Mouse (Mus musculus): ENCODE data around the gene Gm2a. TPM values are rescaled to one million over a fixed set of nuclear protein-coding genes. Genes with fewer than 3 reads are reported as not detected.

Gene Gm2a
- total and polyA plus RNA-seq, 3 experiments = 0.19 to 0.52 TPM; not detected in 1

DNA sequence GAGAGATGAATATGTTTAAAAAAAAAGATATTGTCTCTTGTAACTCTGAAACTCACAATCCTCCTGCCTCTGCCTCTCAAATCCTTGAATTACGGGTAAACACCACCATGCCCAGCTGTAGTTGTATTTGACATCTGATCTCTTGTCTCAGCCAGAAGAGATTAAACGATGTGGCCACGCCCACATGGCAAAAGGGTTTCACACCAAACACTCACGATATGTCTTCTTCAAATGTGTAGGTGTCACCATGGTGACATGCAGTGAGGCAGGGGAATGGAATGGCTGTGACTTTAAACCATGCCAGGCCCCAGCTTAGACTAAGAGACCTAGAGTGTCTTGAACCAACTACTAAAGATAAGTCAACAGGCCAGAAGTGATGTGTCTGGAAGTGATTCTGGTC is 31.0 kb upstream of the Gm2a start:
- peak; percentile 20 for DNase-seq (ENCODE audit: low read depth, low spot score)
- Histone ChIP-seq H3K36me3 (ENCODE audit: control insufficient read depth in 1 of 2, insufficient read depth in 2 of 2, low read length in 2 of 2) (no peaks in the 10 kb centered on the region), H3K4me1 (ENCODE audit: control insufficient read depth in 1 of 2, insufficient read depth in 2 of 2, low read length in 2 of 2) (no peaks in the 10 kb centered on the region), H3K27me3 (ENCODE audit: control insufficient read depth in 1 of 2, insufficient read depth in 2 of 2, low read length in 2 of 2) (peaks cover 2 to 6% of the 10 kb centered on the region in 2 experiments; a peak in 3 of 4 replicates), H3K79me2 (ENCODE audit: control insufficient read depth, insufficient read depth, low read length, poor library complexity) (no peaks in the 10 kb centered on the region), H3K4me3 (ENCODE audit: control insufficient read depth in 1 of 2, insufficient read depth in 1 of 2, low read depth in 2 of 2, low read length in 2 of 2) (no peak overlapping the region), H3K27ac (ENCODE audit: control insufficient read depth, low read depth, low read length) (no peak overlapping the region), H3K9me3 (replicated peaks; ENCODE audit: insufficient read depth, low read length) (no peaks in the 10 kb centered on the region), H3K9ac (ENCODE audit: control insufficient read depth, low read depth, low read length, poor library complexity, severe bottlenecking) (no peak overlapping the region)
- TF ChIP-seq CHD2 (IDR thresholded peaks at IDR 0.05; ENCODE audit: low read length) (no peak), HCFC1 (IDR thresholded peaks at IDR 0.05; ENCODE audit: low read depth, low read length) (no peak), ZMIZ1 (IDR thresholded peaks at IDR 0.05; ENCODE audit: low read depth, low read length) (no peak), NRF1 (IDR thresholded peaks at IDR 0.05; ENCODE audit: insufficient read depth, low read depth, low read length, poor library complexity, severe bottlenecking) (no peak)

DNA sequence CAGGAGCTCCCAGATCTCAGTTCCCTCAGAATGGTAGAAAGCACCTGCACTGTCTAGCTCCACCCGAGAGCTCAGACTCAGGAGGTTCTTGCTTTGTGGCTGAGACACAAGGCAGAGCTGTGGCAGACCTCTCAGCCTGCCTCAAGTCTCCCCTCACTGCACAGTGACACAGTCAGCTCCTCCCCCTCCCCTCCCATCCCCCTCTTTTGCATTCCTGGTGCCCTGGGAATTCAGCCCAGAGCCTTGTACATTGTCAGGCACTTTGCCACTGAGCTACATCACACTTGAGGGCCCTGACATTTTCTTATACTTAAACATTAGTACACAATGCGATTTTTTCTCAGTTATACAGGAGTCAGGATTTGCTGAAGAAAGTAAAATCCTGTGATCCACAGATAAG is 28.9 kb upstream of the Gm2a start:
- DNase-seq (ENCODE audit: low read depth, low spot score) = no peak

DNA sequence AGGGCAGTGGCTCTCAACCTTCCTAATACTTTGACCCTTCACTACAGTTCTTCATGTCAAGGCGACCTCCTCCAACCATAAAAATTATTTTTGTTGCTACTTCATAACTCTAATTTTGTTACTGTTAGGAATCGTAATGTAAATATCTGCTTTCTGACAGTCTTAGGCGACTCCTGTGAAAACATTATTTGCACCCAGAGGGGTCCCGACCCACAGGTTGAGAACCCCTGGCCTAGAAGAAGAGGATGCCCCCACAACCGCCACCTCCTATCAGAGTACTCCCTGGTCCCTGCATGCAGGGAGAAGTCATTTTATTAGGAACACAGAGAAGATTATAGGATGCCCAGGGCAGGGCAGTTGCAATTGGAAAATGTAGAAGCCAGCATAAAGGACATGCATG is 26.6 kb upstream of the Gm2a start:
- Histone ChIP-seq H3K9me3 (replicated peaks; ENCODE audit: insufficient read depth, low read length) (no peaks in the 10 kb centered on the region), H3K4me3 (ENCODE audit: control insufficient read depth in 1 of 2, insufficient read depth in 1 of 2, low read depth in 2 of 2, low read length in 2 of 2) (no peak overlapping the region), H3K27me3 (ENCODE audit: control insufficient read depth in 1 of 2, insufficient read depth in 2 of 2, low read length in 2 of 2) (peaks cover 0 to 7% of the 10 kb centered on the region in 2 experiments), H3K36me3 (ENCODE audit: control insufficient read depth in 1 of 2, insufficient read depth in 2 of 2, low read length in 2 of 2) (no peaks in the 10 kb centered on the region), H3K27ac (ENCODE audit: control insufficient read depth, low read depth, low read length) (no peak overlapping the region), H3K4me1 (ENCODE audit: control insufficient read depth in 1 of 2, insufficient read depth in 2 of 2, low read length in 2 of 2) (no peaks in the 10 kb centered on the region), H3K9ac (ENCODE audit: control insufficient read depth, low read depth, low read length, poor library complexity, severe bottlenecking) (no peak overlapping the region), H3K79me2 (ENCODE audit: control insufficient read depth, insufficient read depth, low read length, poor library complexity) (no peaks in the 10 kb centered on the region)
- DNase-seq (ENCODE audit: low read depth, low spot score) = no peak
- TF ChIP-seq CHD2 (IDR thresholded peaks at IDR 0.05; ENCODE audit: low read length) = peak; percentile 11; the same call in 1 of the 2 replicates
- no peak for TF ChIP-seq HCFC1 (IDR thresholded peaks at IDR 0.05; ENCODE audit: low read depth, low read length)

More for the DNA sequence above, 28.9 kb upstream of the Gm2a start:
- no peak for TF ChIP-seq CHD2 (IDR thresholded peaks at IDR 0.05; ENCODE audit: low read length)
- TF ChIP-seq NRF1 (IDR thresholded peaks at IDR 0.05; ENCODE audit: insufficient read depth, low read depth, low read length, poor library complexity, severe bottlenecking) = no peak
- no peak for TF ChIP-seq ZC3H11A (IDR thresholded peaks at IDR 0.05; ENCODE audit: low read depth, low read length)
- no peak for TF ChIP-seq ELF1 (IDR thresholded peaks at IDR 0.05; ENCODE audit: low read depth, low read length)
- TF ChIP-seq USF2 (IDR thresholded peaks at IDR 0.05; ENCODE audit: borderline replicate concordance in 1 of 2, insufficient read depth in 1 of 2, low read depth in 1 of 2, low read length in 2 of 2) = no peak
- no peak for TF ChIP-seq USF1 (IDR thresholded peaks at IDR 0.05; ENCODE audit: low read depth, low read length)
- peaks cover 2 to 7% of the 10 kb centered on the region in 2 experiments for H3K27me3 ChIP-seq (ENCODE audit: control insufficient read depth in 1 of 2, insufficient read depth in 2 of 2, low read length in 2 of 2)
- no peak overlapping the region for H3K27ac ChIP-seq (ENCODE audit: control insufficient read depth, low read depth, low read length)
- no peak overlapping the region for H3K4me3 ChIP-seq (ENCODE audit: control insufficient read depth in 1 of 2, insufficient read depth in 1 of 2, low read depth in 2 of 2, low read length in 2 of 2)
- no peaks in the 10 kb centered on the region for H3K4me1 ChIP-seq (ENCODE audit: control insufficient read depth in 1 of 2, insufficient read depth in 2 of 2, low read length in 2 of 2)
- no peaks in the 10 kb centered on the region for H3K36me3 ChIP-seq (ENCODE audit: control insufficient read depth in 1 of 2, insufficient read depth in 2 of 2, low read length in 2 of 2)
- H3K9me3 ChIP-seq (replicated peaks; ENCODE audit: insufficient read depth, low read length) = no peaks in the 10 kb centered on the region
- no peak overlapping the region for H3K9ac ChIP-seq (ENCODE audit: control insufficient read depth, low read depth, low read length, poor library complexity, severe bottlenecking)
- H3K79me2 ChIP-seq (ENCODE audit: control insufficient read depth, insufficient read depth, low read length, poor library complexity) = no peaks in the 10 kb centered on the region
